Mouse (Mus musculus) megakaryocyte, embryonic 14.5 days (primary cell): ENCODE data around the gene Adamts14. TPM values are rescaled to one million over a fixed set of nuclear protein-coding genes. Genes with fewer than 3 reads are reported as not detected.
A peak's percentile ranks its signal among the peaks of the same experiment; 100 is the strongest.

Experiments used
- H3K27me3 ChIP-seq: replicated peaks from 2 replicates; pipeline ENCODE3; 2012; ENCODE audit warnings: inconsistent platforms
- H3K36me3 ChIP-seq: replicated peaks from 2 replicates; pipeline ENCODE3; 2012; ENCODE audit warnings: low read length, inconsistent platforms, mixed read lengths
- H3K4me1 ChIP-seq: 2 replicates; pipeline ENCODE4 v1.6.1; 2012; ENCODE audit warnings: inconsistent platforms
- H3K4me3 ChIP-seq: replicated peaks from 2 replicates; pipeline ENCODE3; 2012; ENCODE audit warnings: moderate library complexity, mild to moderate bottlenecking, inconsistent platforms
- H3K9me3 ChIP-seq: 2 replicates; pipeline ENCODE4 v1.6.1; 2012; ENCODE audit warnings: inconsistent platforms
- FLI1 ChIP-seq: IDR thresholded peaks from 2 replicates; pipeline ENCODE4 v1.6.1; 2012; ENCODE audit warnings: low read length, inconsistent platforms, mixed read lengths
- GATA1 ChIP-seq: IDR thresholded peaks from 3 replicates; pipeline ENCODE4 v1.6.1; 2012; ENCODE audit warnings: mixed read lengths, low read length, inconsistent platforms, borderline replicate concordance
- polyA plus RNA-seq: library from polyadenylated mRNA; stranded (reverse); fragments of >175 nt; gene quantifications from 2 replicates; pipeline ENCODE4 v1.2.3, GENCODE M21; 2012; ENCODE audit warnings: low replicate concordance; ENCODE audit not compliant: insufficient read depth

The Adamts14 gene
- polyA plus RNA-seq, 1 experiment, result 0.12 TPM

DNA sequence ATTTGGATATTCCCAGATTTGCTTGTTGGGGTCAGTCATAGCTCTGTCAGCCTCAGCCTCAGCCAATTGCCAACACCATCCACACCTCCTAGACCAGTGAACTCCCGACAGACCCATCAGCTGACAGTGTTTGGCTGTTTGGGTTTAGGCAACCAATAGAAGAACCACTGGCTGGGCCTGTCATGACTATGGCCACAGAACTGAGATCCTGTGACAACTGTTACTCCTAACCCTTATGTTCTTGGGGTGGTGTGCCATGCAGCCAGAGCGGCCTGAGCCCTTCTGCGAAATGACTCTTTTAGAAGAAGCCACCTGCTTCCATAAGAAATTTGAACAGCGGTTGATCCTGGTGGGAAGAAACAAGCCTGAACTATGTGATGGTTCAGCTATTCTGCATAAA, 62.1 kb downstream of the Adamts14 start:
- no peak for TF ChIP-seq FLI1
- no peak for TF ChIP-seq GATA1
- Histone ChIP-seq H3K4me3 (no peak overlapping the region), H3K4me1 (no peaks in the 10 kb centered on the region), H3K9me3 (peaks cover 6% of the 10 kb centered on the region; the same call in 1 of the 2 replicates), H3K36me3 (no peaks in the 10 kb centered on the region), H3K27me3 (peaks cover 47% of the 10 kb centered on the region)

DNA sequence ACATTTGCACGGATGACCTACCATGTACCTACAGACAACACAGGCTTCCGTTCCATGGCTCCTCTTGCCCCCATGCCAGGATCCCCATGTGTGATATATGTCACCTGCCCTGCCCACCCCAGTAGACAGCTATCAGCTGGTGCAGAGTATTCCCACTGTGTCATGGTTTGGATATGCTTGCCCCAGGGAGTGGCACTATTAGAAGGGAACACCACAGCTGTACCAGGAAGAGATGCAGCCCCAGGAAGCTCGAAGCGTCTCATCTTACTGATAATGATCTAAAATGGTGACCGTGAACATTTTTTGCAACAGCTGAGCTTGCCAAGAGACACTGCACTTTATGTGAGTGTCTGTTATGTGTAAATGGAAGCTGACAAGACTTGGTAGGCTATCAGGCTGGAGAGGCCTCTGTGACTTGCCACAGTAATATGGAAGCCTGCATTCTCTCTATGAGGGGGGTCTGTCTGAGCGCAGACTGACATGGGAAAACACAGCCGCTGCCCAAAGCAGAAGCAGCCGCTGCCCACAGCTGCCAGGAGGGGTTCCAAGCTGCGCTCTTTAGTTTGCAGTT, 65.0 kb downstream of the Adamts14 start:
- Histone ChIP-seq H3K4me3 (no peak overlapping the region), H3K36me3 (no peaks in the 10 kb centered on the region), H3K4me1 (peaks cover 8% of the 10 kb centered on the region; the same call in 1 of the 2 replicates), H3K9me3 (no peaks in the 10 kb centered on the region), H3K27me3 (peaks cover 61% of the 10 kb centered on the region)
- TF ChIP-seq GATA1 (no peak), FLI1 (no peak)

DNA sequence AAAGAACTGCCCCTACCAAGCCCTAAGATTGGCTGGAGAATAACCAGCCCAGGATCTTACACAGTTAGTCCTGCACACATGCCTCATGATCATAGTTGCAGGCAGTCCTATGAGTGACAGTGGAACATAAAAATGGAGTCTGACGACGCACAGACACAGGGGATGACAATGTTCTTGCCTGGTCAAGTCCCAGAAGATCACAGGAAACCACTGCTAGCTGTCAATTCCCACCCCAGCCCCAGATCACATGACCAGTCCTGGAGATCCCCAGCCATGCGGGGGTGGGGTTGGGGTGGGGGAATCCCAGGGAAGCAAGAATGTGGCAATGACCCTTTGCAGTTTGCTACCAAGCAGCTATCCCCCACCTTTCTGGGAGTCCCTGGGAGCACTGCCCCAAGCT, 69.3 kb downstream of the Adamts14 start:
- Histone ChIP-seq H3K4me1 (peaks cover 8% of the 10 kb centered on the region; the same call in 1 of the 2 replicates), H3K9me3 (no peaks in the 10 kb centered on the region), H3K36me3 (no peaks in the 10 kb centered on the region), H3K4me3 (no peak overlapping the region), H3K27me3 (peaks cover 75% of the 10 kb centered on the region)
- TF ChIP-seq FLI1 (no peak), GATA1 (no peak)

DNA sequence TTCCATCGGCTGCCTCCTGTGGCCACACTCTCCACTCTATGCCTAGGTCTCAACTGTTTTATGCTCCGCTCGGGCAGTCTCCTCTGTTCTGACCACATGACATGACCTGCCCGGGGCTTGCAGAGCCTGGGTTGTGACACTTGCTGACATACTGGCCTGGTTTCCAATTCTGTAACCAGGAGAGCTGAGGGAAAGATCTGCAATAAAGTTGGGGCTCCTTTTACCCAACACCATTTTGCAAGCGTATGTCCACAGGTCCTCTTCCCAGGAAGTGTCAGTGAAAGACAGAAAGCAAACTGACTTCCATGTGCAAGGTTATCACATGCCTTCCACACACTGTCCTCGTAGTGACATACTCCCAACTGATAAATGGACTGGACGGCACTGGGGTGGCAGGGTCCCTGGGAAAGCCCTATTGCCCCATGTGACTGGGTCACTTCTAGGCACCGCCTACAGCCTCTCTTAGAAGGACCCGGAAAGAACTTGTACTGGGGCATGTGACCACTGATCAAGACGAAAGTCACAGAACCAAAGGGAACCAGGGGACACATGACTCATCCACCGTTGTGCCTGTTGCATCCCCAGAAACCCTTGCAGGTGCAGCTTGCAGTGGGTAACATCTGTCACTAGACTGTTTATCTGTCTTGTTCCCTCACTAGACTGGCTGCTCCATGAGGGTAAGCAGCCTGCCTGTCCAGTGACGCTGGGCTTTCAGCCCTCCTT, 71.5 kb downstream of the Adamts14 start:
- peaks cover 76% of the 10 kb centered on the region for H3K27me3 ChIP-seq
- H3K36me3 ChIP-seq, result no peaks in the 10 kb centered on the region
- no peaks in the 10 kb centered on the region for H3K9me3 ChIP-seq
- TF ChIP-seq FLI1 (no peak), GATA1 (no peak)
- H3K4me1 ChIP-seq, result peaks cover 8% of the 10 kb centered on the region; the same call in 1 of the 2 replicates
- H3K4me3 ChIP-seq, result no peak overlapping the region

DNA sequence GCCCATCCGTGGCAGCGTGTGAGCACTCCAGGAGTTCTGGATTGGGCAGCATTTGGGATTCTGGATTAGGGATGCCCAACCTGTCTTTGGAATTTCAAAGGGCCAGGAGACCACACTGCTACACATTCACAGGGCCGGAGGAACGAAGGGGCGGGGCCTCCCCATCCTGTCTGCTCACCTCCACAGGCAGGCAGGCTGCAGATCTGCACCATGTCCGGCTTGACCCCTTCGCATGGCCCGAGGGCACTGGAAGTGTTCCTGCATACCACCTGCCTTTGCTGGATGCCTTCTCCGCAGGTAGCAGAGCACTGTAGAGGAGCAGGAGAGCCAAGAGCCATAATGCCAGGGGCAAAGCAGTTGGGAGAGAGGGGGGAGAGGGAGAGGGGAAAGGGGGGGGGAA, 72.2 kb downstream of the Adamts14 start:
- Histone ChIP-seq H3K9me3 (no peaks in the 10 kb centered on the region), H3K27me3 (peaks cover 74% of the 10 kb centered on the region), H3K36me3 (no peaks in the 10 kb centered on the region), H3K4me1 (peaks cover 8% of the 10 kb centered on the region; the same call in 1 of the 2 replicates), H3K4me3 (peak overlapping the region; percentile 23)
- TF ChIP-seq FLI1, result no peak
- TF ChIP-seq GATA1, result no peak

DNA sequence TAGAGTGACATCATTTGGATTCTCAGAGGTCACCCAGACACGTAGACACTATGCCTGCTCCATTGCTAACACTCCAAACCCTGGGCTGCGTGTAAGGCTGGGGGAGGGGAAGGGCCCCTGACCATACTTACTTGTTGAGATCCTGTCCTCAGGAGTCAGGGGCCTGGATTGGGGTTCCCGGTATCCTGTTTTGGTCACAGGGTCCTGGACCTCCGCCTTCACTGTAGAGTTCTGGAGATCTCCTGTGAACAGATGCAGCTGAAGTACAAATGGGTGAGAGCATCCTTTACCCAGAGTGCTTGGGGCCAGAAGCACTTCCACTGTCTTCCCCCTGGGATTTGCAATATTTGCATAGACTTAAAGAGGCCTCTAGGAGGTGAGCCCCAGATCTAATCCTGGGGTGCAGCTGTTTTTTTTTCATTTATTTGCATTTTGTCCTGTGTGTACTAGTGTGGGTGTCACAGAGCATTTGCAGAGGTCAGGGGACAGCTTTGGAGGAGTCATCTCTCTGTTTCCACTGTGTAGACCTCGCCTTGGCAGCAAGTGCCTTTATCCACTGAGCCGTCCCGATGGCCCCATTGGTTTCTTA, 72.9 kb downstream of the Adamts14 start:
- peaks cover 72% of the 10 kb centered on the region for H3K27me3 ChIP-seq
- TF ChIP-seq FLI1, result no peak
- no peak for TF ChIP-seq GATA1
- no peak overlapping the region for H3K4me3 ChIP-seq
- H3K36me3 ChIP-seq, result no peaks in the 10 kb centered on the region
- H3K9me3 ChIP-seq, result no peaks in the 10 kb centered on the region
- peaks cover 8% of the 10 kb centered on the region; the same call in 1 of the 2 replicates for H3K4me1 ChIP-seq

DNA sequence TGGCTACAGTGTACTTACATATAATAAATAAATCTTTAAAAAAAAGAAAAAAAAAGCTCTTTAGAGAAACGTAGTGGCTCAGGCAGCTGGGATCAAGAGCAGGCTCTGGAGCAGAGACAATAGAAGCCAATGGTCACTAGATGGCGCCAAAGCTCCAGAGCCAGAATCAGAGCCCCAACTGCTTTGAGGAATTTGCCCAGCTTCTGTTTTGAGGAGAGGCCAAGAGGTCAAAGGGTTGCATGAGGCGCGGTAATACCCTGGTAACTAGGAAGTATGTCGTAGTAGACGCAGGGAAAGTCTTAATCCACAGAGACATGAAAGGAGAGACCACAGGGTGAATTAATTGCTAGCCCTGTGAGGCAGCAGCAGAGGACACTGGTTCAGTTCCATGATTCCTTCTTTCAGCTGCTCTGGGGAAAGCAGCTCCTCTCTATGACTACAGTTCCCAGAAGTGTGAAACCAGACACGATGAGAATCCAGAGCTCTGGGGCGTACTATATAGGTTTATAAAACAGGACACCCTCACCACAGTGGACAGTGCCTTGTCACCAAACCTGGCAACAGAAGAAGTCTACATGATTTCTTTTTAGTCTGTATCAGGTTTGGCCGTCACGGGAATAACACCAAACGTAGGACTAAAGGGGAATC, 73.5 kb downstream of the Adamts14 start:
- H3K27me3 ChIP-seq, result peaks cover 71% of the 10 kb centered on the region
- no peaks in the 10 kb centered on the region for H3K9me3 ChIP-seq
- no peak overlapping the region for H3K4me3 ChIP-seq
- H3K36me3 ChIP-seq, result no peaks in the 10 kb centered on the region
- H3K4me1 ChIP-seq, result peaks cover 8% of the 10 kb centered on the region; the same call in 1 of the 2 replicates
- TF ChIP-seq FLI1, result no peak
- TF ChIP-seq GATA1, result no peak

DNA sequence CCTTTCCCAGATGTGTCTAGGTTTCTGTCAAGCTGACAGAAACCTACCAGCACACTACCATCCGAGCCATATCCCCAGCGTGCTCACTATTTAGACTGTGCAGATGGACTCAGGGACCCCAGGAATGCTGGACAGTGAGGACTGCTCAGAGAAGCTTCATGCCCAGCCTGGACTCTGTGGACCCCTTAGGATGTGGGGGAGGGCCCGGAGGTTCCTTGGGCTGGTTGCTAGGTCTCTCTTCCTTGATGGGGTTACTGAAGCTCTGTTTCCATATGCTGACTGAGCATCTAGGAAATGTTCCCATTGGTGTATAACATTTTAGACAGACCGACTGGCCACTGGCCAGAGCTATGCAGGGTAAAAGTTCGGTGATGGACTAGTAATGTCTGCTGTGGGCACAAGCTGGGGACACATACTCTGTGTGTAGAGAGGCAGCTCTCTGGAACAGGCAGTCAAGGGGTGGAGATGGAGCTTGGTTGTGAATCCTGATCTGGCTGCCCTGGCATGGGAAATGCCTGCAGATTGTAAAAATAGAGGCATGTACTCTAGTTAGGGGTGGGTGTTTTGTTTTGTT, 77.4 kb downstream of the Adamts14 start:
- TF ChIP-seq GATA1 (no peak), FLI1 (no peak)
- no peaks in the 10 kb centered on the region for H3K36me3 ChIP-seq
- H3K27me3 ChIP-seq, result peaks cover 60% of the 10 kb centered on the region
- H3K4me1 ChIP-seq, result no peaks in the 10 kb centered on the region
- no peaks in the 10 kb centered on the region for H3K9me3 ChIP-seq
- no peak overlapping the region for H3K4me3 ChIP-seq

DNA sequence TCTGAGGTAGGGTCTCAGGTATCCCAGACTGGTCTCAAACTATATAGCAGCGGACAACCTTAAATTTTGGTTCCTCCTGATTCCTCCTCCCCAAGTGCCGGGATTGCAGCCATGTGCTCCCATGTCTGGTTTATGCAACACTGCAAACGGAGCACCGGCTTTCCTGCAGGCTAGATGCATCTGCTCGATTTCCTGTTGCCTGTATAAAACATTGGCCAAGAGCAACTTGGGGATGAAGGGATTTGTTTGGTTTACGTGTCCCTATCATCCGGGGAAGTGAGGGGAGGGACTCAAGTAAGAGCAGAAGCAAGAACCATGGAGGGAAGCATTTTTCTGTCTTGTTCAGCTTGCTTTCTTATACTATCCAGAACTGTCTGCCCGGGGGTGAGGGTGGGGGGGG, 78.0 kb downstream of the Adamts14 start:
- H3K27me3 ChIP-seq, result peaks cover 58% of the 10 kb centered on the region
- H3K9me3 ChIP-seq, result no peaks in the 10 kb centered on the region
- H3K4me3 ChIP-seq, result no peak overlapping the region
- no peaks in the 10 kb centered on the region for H3K36me3 ChIP-seq
- no peaks in the 10 kb centered on the region for H3K4me1 ChIP-seq
- TF ChIP-seq GATA1 (no peak), FLI1 (no peak)

DNA sequence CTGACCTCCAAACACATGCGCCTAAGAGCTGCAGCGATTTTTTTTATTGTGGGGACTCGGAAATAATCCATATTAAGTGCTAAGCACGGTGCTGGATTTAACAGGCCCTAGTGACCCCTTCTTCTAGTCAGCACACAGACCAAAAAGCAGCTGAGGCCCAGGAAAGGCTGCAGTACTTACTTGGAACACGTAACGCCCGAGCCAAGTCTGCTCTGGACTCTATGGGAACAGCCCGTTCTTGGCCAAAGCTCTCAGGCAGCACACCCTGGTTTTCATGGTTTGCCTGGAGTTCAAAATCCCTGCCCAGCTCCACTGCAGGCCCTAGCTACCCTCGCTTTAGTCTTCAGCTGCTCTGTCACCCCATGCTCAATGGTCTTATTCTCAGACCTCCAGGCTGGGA, 78.6 kb downstream of the Adamts14 start:
- no peak for TF ChIP-seq FLI1
- no peak for TF ChIP-seq GATA1
- no peaks in the 10 kb centered on the region for H3K36me3 ChIP-seq
- H3K27me3 ChIP-seq, result peaks cover 55% of the 10 kb centered on the region
- H3K4me3 ChIP-seq, result no peak overlapping the region
- H3K4me1 ChIP-seq, result no peaks in the 10 kb centered on the region
- 0 out of 2 replicates have a peak, but pooled peaks cover under 1% of the 10 kb centered on the region for H3K9me3 ChIP-seq
